Mouse (Mus musculus) forebrain, embryonic 14.5 days (tissue): ENCODE results near the gene Nudcd3. TPM values are rescaled to one million over a fixed set of nuclear protein-coding genes. Genes with fewer than 3 reads are reported as not detected.

Experiments used
- polyA plus RNA-seq: library from polyadenylated mRNA; unstranded; fragments of >200 nt; fragmentation: Nextera tagmentation; extraction: Ambion mirVana; gene quantifications from 2 replicates; pipeline ENCODE4 v1.2.1, GENCODE M21; 2014

Gene Nudcd3
- polyA plus RNA-seq, 1 experiment from 2014 or later, result 49.7 TPM

Other genes with a start within 250 kb of the Nudcd3 start
- 46.3 and 47.5 TPM in 2 replicates for gene Ykt6, start 244.7 kb downstream of the Nudcd3 start, polyA plus RNA-seq
- gene Camk2b, start 134.1 kb downstream of the Nudcd3 start, polyA plus RNA-seq, result 51.6 and 87.1 TPM in 2 replicates
- 0.35 and 0.95 TPM in 2 replicates for gene A730071L15Rik, start 386 bp downstream of the Nudcd3 start, polyA plus RNA-seq
- 0.05 TPM in 1 of 2 replicates, not detected in the other for gene Npc1l1, start 29.7 kb upstream of the Nudcd3 start, polyA plus RNA-seq
- 84.3 and 91.7 TPM in 2 replicates for gene Ddx56, start 67.4 kb upstream of the Nudcd3 start, polyA plus RNA-seq
- 171 and 172 TPM in 2 replicates for gene Tmed4, start 74.5 kb upstream of the Nudcd3 start, polyA plus RNA-seq
- gene Ogdh, start 91.2 kb upstream of the Nudcd3 start, polyA plus RNA-seq, result 54.8 and 72.0 TPM in 2 replicates
- 28.6 and 32.6 TPM in 2 replicates for gene Zmiz2, start 188.7 kb upstream of the Nudcd3 start, polyA plus RNA-seq
- 4,105 and 4,592 TPM in 2 replicates for gene Ppia, start 215.0 kb upstream of the Nudcd3 start, polyA plus RNA-seq
- gene H2afv, start 244.0 kb upstream of the Nudcd3 start, polyA plus RNA-seq, result 593 and 826 TPM in 2 replicates